Mouse (Mus musculus) neutrophil, adult 65 days (primary cell): ENCODE results near the gene Psen1. TPM values are rescaled to one million over a fixed set of nuclear protein-coding genes. Genes with fewer than 3 reads are reported as not detected.

Experiments
- total RNA-seq: library from RNA; stranded (reverse); gene quantifications from 2 replicates; pipeline ENCODE4 v1.2.4, GENCODE M21; 2023

Gene Psen1
- 143 and 178 TPM in 2 replicates for total RNA-seq

DNA sequence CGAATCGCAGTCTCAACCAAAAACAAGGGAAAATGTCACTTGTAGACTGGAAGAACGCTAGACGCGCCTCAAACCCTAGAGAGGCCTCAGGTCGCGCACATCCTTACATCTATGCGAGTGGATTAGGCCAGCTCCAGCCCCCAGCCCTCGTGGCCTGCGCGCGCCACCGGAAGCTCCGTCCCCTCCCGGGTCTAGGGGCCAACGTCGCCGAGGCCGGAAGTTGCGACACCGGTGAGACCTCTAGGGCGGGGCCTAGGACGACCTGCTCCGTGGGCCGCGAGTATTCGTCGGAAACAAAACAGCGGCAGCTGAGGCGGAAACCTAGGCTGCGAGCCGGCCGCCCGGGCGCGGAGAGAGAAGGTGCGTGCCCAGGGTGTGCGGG lies at the start of gene Psen1:
Psen1 (plus strand) TSS at position 219 of the 382 bp plus-strand sequence.

GRCm38 (mm10) chr12:83763311-83764043 lies 75.5 kb downstream of the Psen1 start, which contains the start of gene Papln:
Gene Papln, plus strand, starts transcription at chr12:83763634.

Other genes with a start within 250 kb of the Psen1 start
- gene Dpf3, start 200.4 kb upstream of the Psen1 start, total RNA-seq: 0.25 and 0.35 TPM in 2 replicates
- 3.4 and 3.9 TPM in 2 replicates for gene Dcaf4, start 167.7 kb upstream of the Psen1 start, total RNA-seq
- gene Zfyve1, start 90.9 kb upstream of the Psen1 start, total RNA-seq: 22.0 and 24.5 TPM in 2 replicates
- 171 and 296 TPM in 2 replicates for gene Rbm25, start 56.9 kb upstream of the Psen1 start, total RNA-seq
- 0.14 TPM in 1 of 2 replicates, not detected in the other for gene Papln, start 75.5 kb downstream of the Psen1 start, total RNA-seq
- 128 and 146 TPM in 2 replicates for gene Numb, start 233.8 kb downstream of the Psen1 start, total RNA-seq